Mouse (Mus musculus): ENCODE results near the gene Exoc6.

Exoc6 gene

DNA sequence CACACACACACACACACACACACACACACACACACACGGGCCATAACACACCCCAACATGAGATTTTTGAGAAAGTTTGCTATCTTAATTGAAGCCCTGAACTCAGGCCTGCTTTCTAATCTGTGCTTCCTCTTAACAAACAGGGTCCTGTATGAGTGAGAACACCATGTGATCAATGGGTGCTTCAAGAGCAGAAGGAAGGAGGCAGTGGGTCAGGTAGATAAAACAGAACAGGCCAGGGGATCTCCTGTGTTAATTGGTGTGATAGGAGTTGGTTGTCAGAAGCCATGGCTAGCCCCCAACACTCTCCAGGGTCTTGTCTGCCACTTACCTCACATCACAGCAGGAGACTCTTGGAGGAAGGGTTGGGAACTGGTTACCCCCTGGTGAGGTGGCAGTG lies 165.8 kb downstream of the Exoc6 start:
- no peak for ATAC-seq (ENCODE audit: insufficient number of reproducible peaks, low FRiP score, low TSS enrichment)

DNA sequence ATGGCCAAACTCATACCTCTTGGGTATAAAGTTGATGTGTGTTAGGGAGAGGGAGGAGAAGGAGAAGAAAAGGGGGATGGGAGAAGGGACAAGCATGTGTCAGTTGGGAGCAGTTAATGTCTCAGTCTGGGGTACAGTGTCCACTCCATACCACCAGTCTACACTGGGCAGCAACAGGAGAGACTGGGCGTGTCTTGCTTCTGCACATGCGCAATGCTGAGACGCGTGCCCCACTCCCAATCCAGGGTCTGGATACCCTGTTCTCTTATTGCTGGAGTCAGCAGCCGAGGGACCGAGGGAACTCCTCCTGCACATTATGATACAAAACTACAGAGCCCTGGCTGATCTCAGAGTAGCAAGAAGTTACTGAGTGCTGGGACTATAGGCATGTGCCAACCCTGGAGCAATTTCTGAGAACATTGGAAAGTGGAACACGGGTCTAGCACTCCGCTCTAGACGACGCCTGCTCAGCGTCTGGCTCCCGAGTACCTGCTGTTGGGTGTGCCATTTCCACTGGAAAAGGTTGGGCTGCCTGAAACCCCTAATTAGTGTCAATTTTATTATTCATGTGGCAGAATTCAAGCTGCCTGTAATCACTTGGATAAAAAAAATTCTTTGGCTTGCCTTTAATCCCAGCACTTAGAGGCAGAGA lies 166.4 kb downstream of the Exoc6 start:
- ATAC-seq (ENCODE audit: insufficient number of reproducible peaks, low FRiP score, low TSS enrichment): no peak

DNA sequence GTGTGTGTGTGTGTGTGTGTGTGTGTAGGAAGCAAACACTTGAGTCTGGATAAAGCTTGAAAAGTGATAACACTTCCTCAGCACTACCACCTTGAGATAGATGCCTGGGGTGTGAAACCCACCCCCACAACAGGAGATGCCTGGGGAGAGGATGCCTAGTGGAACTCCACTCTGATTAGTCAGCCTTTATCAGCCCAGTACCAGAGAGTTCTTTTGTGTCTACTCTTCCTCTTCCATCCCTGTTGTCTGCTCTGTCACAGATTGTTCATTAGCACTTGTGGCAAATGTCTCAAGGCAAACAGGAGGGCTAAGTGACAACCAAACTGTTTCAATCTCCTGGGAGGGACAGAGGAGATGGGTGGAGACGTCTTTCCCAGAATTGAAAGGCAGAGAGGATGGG lies 168.9 kb downstream of the Exoc6 start:
- no peak for ATAC-seq (ENCODE audit: insufficient number of reproducible peaks, low FRiP score, low TSS enrichment)

DNA sequence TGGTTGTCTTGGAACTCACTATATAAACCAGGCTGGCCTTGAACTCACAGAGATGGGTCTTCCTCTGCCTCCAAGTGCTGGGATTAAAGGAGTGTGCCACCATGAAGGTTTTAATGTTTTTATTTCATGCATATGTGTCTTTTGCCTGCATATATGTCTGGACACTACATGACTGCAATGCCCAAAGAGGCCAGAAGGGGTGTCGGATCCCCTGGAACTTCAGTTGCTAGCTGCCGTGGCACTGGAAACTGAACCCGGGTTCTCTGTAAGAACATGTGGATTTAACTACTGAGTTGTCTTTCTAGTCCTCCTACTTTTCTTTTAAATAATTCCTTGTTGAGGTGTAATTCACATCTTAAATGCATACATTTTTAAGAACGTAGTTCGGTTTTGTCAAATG lies 174.4 kb downstream of the Exoc6 start:
- no peak for ATAC-seq (ENCODE audit: insufficient number of reproducible peaks, low FRiP score, low TSS enrichment)

DNA sequence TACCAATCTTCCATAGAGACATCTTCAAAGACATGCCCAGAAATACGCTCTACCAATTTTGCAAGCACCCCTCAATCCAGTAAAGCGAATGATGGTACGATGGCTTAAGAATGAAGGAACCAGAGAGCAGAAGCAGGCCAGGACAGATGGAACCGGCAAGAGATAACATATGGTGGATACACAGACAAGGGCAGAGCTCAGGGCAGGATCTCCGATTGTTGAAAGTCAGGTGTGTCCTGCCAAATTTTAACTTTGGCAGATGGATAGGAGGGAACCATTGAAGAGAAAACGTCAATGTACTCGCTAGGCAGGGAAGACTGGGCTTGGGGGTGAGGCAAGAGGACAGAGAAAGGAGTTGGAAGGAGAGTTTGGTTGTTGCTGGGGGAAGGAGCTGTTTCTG lies 176.4 kb downstream of the Exoc6 start:
- peak; percentile 71; the same call in 1 of the 2 replicates for ATAC-seq (ENCODE audit: insufficient number of reproducible peaks, low FRiP score, low TSS enrichment)

DNA sequence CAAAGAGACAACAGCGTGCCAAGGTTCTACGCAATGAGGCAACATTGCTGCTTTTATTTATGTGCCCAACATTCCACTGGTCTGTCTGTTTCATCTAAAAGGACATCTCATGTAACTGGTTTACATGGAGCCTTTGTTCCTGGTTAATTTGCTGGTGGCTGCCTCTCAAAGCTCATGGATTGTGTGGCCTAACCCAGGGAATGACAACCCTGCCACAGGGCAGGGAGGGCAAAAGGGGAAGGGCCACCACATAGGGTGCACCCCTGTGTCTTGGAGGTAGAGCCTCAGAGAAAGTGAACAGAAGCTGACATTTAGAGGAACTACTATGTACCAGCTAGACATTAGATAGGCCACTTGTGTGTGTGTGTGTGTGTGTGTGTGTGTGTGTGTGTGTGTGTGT lies 177.1 kb downstream of the Exoc6 start:
- ATAC-seq (ENCODE audit: insufficient number of reproducible peaks, low FRiP score, low TSS enrichment): no peak

Data from cerebellum, adult (tissue).